Comparison of ENCODE assay signal across 17 mouse cellular contexts in the genomic region with DNA sequence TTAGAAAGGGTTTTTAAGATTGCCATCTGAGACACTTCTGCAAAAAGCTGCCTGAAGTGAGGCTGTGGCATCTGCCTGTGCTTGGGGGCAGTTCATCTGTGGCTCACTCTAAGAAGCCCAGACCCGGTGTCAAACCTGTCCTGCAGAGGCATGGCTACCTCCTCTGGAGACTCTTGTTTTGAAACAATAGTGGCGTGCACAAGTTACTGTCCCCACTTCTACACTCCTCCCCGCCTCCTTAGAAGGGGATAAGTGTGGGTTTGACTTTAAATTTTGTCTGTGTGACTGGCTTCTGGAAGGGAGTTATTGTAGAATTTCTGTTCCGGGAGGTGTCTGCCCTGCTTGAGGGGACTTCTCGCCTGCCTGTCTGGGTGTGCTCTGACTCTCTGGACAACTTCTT.
DNase-seq lines count a peak whose midpoint lies in the region; ATAC-seq and TF ChIP-seq lines count a peak whose summit lies in the region.
"Had no signal": no experiment of that assay in that cellular context is flagged by ENCODE, and none has a peak within 500 bp of the region (broad histone marks: within the 10 kb centered on the region; RNA-seq: fewer than 3 reads in every experiment).

No protein-coding gene starts in this region.

- TF ChIP-seq POLR2A in lung, adult 2 months (IDR thresholded peaks at IDR 0.05; ENCODE audit: borderline replicate concordance, extremely low read depth, low read depth, low read length) = no peak

- peak; percentile 1 for DNase-seq in lung, embryonic 14.5 days
- no peak for DNase-seq in lung, adult 2 months
- DNase-seq in forebrain, embryonic 14.5 days (ENCODE audit: low spot score) = peak; percentile 37
- peak; percentile 35 for DNase-seq in limb, embryonic 10.5 days (ENCODE audit: low spot score)
- no peak for DNase-seq in adrenal gland, adult 2 months
- DNase-seq in right cerebral cortex, postnatal 4 days = no peak
- DNase-seq: adrenal gland, postnatal 36 days; gastrocnemius, postnatal 14 days; kidney, postnatal 36 days; thymus, postnatal 14 days had no signal

- H3K9me3 ChIP-seq in lung, embryonic 14.5 days (ENCODE audit: low read depth, low read length) = no peaks in the 10 kb centered on the region
- no peaks in the 10 kb centered on the region for H3K9me3 ChIP-seq in forebrain, embryonic 14.5 days (replicated peaks; ENCODE audit: control insufficient read depth, low read length)
- no peaks in the 10 kb centered on the region for H3K9me3 ChIP-seq in limb, embryonic 10.5 days (replicated peaks)
- H3K9me3 ChIP-seq in neural tube, embryonic 15.5 days (replicated peaks) = no peaks in the 10 kb centered on the region
- H3K9me3 ChIP-seq: heart, embryonic 15.5 days; intestine, embryonic 15.5 days had no signal

- H3K36me3 ChIP-seq in lung, embryonic 14.5 days (ENCODE audit: insufficient read depth) = no peaks in the 10 kb centered on the region
- H3K36me3 ChIP-seq in forebrain, embryonic 14.5 days (ENCODE audit: control insufficient read depth, insufficient read depth, low read length) = no peaks in the 10 kb centered on the region
- H3K36me3 ChIP-seq in limb, embryonic 10.5 days = no peaks in the 10 kb centered on the region
- H3K36me3 ChIP-seq in neural tube, embryonic 15.5 days = no peaks in the 10 kb centered on the region
- H3K36me3 ChIP-seq: heart, embryonic 15.5 days; intestine, embryonic 15.5 days had no signal

- H3K4me1 ChIP-seq in lung, embryonic 14.5 days (ENCODE audit: insufficient read depth) = no peaks in the 10 kb centered on the region
- no peaks in the 10 kb centered on the region for H3K4me1 ChIP-seq in lung, adult 2 months (ENCODE audit: control insufficient read depth, insufficient read depth, low read length)
- peaks cover 29% of the 10 kb centered on the region for H3K4me1 ChIP-seq in forebrain, embryonic 14.5 days (ENCODE audit: control insufficient read depth, insufficient read depth, low read length)
- peaks cover 17% of the 10 kb centered on the region for H3K4me1 ChIP-seq in limb, embryonic 10.5 days
- H3K4me1 ChIP-seq in neural tube, embryonic 15.5 days = peaks cover 36% of the 10 kb centered on the region

- WGBS in lung, embryonic 14.5 days = 10% methylated on average over 5 of the region's 5 CpGs
- WGBS in lung, adult 2 months = 22% methylated on average over 5 of the region's 5 CpGs
- WGBS in forebrain, embryonic 14.5 days = 24% methylated on average over 5 of the region's 5 CpGs
- WGBS in limb, embryonic 10.5 days = 3% methylated on average over 5 of the region's 5 CpGs
- WGBS in neural tube, embryonic 15.5 days = 18% methylated on average over 5 of the region's 5 CpGs

- peaks cover 48% of the 10 kb centered on the region for H3K27me3 ChIP-seq in lung, embryonic 14.5 days (ENCODE audit: insufficient read depth, low read length)
- no peaks in the 10 kb centered on the region for H3K27me3 ChIP-seq in forebrain, embryonic 14.5 days (replicated peaks; ENCODE audit: control insufficient read depth, insufficient read depth, low read length)
- peaks cover 62% of the 10 kb centered on the region for H3K27me3 ChIP-seq in limb, embryonic 10.5 days (ENCODE audit: low read depth, poor library complexity, severe bottlenecking)
- H3K27me3 ChIP-seq in neural tube, embryonic 15.5 days (replicated peaks) = no peaks in the 10 kb centered on the region

- H3K9ac ChIP-seq in lung, embryonic 14.5 days = no peak overlapping the region
- peak overlapping the region; percentile 81 for H3K9ac ChIP-seq in forebrain, embryonic 14.5 days (ENCODE audit: low read length)
- no peak overlapping the region for H3K9ac ChIP-seq in neural tube, embryonic 15.5 days (replicated peaks)
- H3K9ac ChIP-seq: heart, embryonic 15.5 days; intestine, embryonic 15.5 days; liver, embryonic 14.5 days had no signal

- no peak for ATAC-seq in lung, embryonic 14.5 days (ENCODE audit: insufficient read depth)
- no peak for ATAC-seq in forebrain, embryonic 14.5 days
- ATAC-seq in neural tube, embryonic 15.5 days (ENCODE audit: low FRiP score) = no peak
- ATAC-seq in CD4-positive, CD25-positive, alpha-beta regulatory T cell, adult 4 months = no peak
- ATAC-seq: intestine, embryonic 15.5 days; Patski had no signal

- no peak overlapping the region for H3K4me3 ChIP-seq in lung, embryonic 14.5 days (ENCODE audit: low read depth, low read length)
- no peak overlapping the region for H3K4me3 ChIP-seq in lung, adult 2 months (replicated peaks; ENCODE audit: extremely low read depth, low read depth, low read length)
- H3K4me3 ChIP-seq in forebrain, embryonic 14.5 days (ENCODE audit: low read depth, low read length) = no peak overlapping the region
- H3K4me3 ChIP-seq in limb, embryonic 10.5 days = no peak overlapping the region
- no peak overlapping the region for H3K4me3 ChIP-seq in neural tube, embryonic 15.5 days (replicated peaks)
- H3K4me3 ChIP-seq: heart, embryonic 15.5 days; intestine, embryonic 15.5 days had no signal

- H3K4me2 ChIP-seq in lung, embryonic 14.5 days = no peak overlapping the region
- peak overlapping the region; percentile 90 for H3K4me2 ChIP-seq in forebrain, embryonic 14.5 days (ENCODE audit: low read length)
- peak overlapping the region; percentile 76 for H3K4me2 ChIP-seq in neural tube, embryonic 15.5 days
- H3K4me2 ChIP-seq: heart, embryonic 15.5 days; intestine, embryonic 15.5 days had no signal

- TF ChIP-seq CTCF in lung, embryonic 14.5 days (IDR thresholded peaks at IDR 0.05; ENCODE audit: low read depth) = no peak
- TF ChIP-seq CTCF in lung, adult 2 months (IDR thresholded peaks at IDR 0.05; ENCODE audit: insufficient read depth, low read length) = no peak

- no peak overlapping the region for H3K27ac ChIP-seq in lung, embryonic 14.5 days (ENCODE audit: low read depth)
- peak overlapping the region; percentile 98 for H3K27ac ChIP-seq in forebrain, embryonic 14.5 days (ENCODE audit: low read depth, low read length)
- H3K27ac ChIP-seq in limb, embryonic 10.5 days = no peak overlapping the region
- H3K27ac ChIP-seq in neural tube, embryonic 15.5 days (replicated peaks) = peak overlapping the region; percentile 98
- H3K27ac ChIP-seq: heart, embryonic 15.5 days; intestine, embryonic 15.5 days; liver, embryonic 14.5 days; macrophage had no signal

Comparison
In these comparisons a context has a peak if more than half of its experiments do, and no peak if none do; other contexts are left out.
1. DNase-seq: peak in lung, embryonic 14.5 days (single experiment), forebrain, embryonic 14.5 days (single experiment) and limb, embryonic 10.5 days (single experiment); none in lung, adult 2 months (single experiment), adrenal gland, adult 2 months (single experiment) and right cerebral cortex, postnatal 4 days (single experiment).
2. H3K27ac ChIP-seq: peak in forebrain, embryonic 14.5 days (single experiment) and neural tube, embryonic 15.5 days (single experiment); none in lung, embryonic 14.5 days (single experiment) and limb, embryonic 10.5 days (single experiment).